In genomic region chrX:134296737-134297136, GRCm38 (mm10) we compare ENCODE assay signal across 8 mouse cellular contexts. TPM values are rescaled to one million over a fixed set of nuclear protein-coding genes. Genes with fewer than 3 reads are reported as not detected.
A peak's percentile ranks its signal among the peaks of the same experiment; 100 is the strongest.
DNase-seq lines count a peak whose midpoint lies in the region; ATAC-seq and TF ChIP-seq lines count a peak whose summit lies in the region.

No protein-coding gene starts in this region.

- DNase-seq in liver, embryonic 11.5 days (ENCODE audit: low spot score), result peak; percentile 30
- DNase-seq in liver, result no peak
- peak; percentile 47 to 58 for DNase-seq in cerebellum, postnatal 25 days
- DNase-seq in heart, postnatal 0 days (ENCODE audit: low spot score), result no peak
- DNase-seq in thymus, postnatal 36 days, result no peak
- DNase-seq in gastrocnemius, adult 8-10 months (ENCODE audit: low spot score in 2 of 2), result no peak
- no peak for DNase-seq in kidney, postnatal 14 days

- WGBS in liver, embryonic 11.5 days, result 25% methylated on average over 7 of the region's 7 CpGs
- 33% methylated on average over 7 of the region's 7 CpGs for WGBS in heart, postnatal 0 days
- WGBS in midbrain, embryonic 15.5 days, result 23% methylated on average over 7 of the region's 7 CpGs

- H3K9me3 ChIP-seq in liver, embryonic 11.5 days (ENCODE audit: control insufficient read depth, low read length), result no peaks in the 10 kb centered on the region
- H3K9me3 ChIP-seq in heart, postnatal 0 days (replicated peaks; ENCODE audit: control insufficient read depth, low read length), result no peaks in the 10 kb centered on the region
- no peaks in the 10 kb centered on the region for H3K9me3 ChIP-seq in midbrain, embryonic 15.5 days

- H3K27me3 ChIP-seq in liver, embryonic 11.5 days (replicated peaks; ENCODE audit: control insufficient read depth, insufficient read depth, low read length), result peaks cover 38% of the 10 kb centered on the region
- H3K27me3 ChIP-seq in heart, postnatal 0 days (ENCODE audit: control insufficient read depth, insufficient read depth, low read length), result 0 out of 2 replicates have a peak, but pooled peaks cover 5% of the 10 kb centered on the region
- no peaks in the 10 kb centered on the region; the same call in 1 of the 2 replicates for H3K27me3 ChIP-seq in midbrain, embryonic 15.5 days (replicated peaks)

- H3K4me1 ChIP-seq in liver, embryonic 11.5 days (replicated peaks; ENCODE audit: control insufficient read depth, insufficient read depth, low read length), result no peaks in the 10 kb centered on the region
- no peaks in the 10 kb centered on the region for H3K4me1 ChIP-seq in heart, postnatal 0 days (ENCODE audit: control insufficient read depth, insufficient read depth)
- H3K4me1 ChIP-seq in midbrain, embryonic 15.5 days, result 0 out of 2 replicates have a peak, but pooled peaks cover 2% of the 10 kb centered on the region

- H3K9ac ChIP-seq in liver, embryonic 11.5 days (ENCODE audit: low read depth, low read length), result no peak overlapping the region
- peak overlapping the region; percentile 48; the same call in 1 of the 2 replicates for H3K9ac ChIP-seq in heart, postnatal 0 days (replicated peaks; ENCODE audit: low read depth, low read length)
- H3K9ac ChIP-seq in midbrain, embryonic 15.5 days, result peak overlapping the region; percentile 62

- H3K36me3 ChIP-seq in liver, embryonic 11.5 days (ENCODE audit: control insufficient read depth, insufficient read depth, low read length), result no peaks in the 10 kb centered on the region
- no peaks in the 10 kb centered on the region for H3K36me3 ChIP-seq in heart, postnatal 0 days (replicated peaks; ENCODE audit: control insufficient read depth, insufficient read depth, low read length)
- H3K36me3 ChIP-seq in midbrain, embryonic 15.5 days (replicated peaks), result no peaks in the 10 kb centered on the region

- no peak for TF ChIP-seq CTCF in heart, postnatal 0 days (IDR thresholded peaks at IDR 0.05; ENCODE audit: low read depth)

- TF ChIP-seq EP300 in heart, postnatal 0 days (IDR thresholded peaks at IDR 0.05; ENCODE audit: low read depth), result no peak

- no peak overlapping the region for H3K4me3 ChIP-seq in liver, embryonic 11.5 days (ENCODE audit: low read depth, low read length)
- peak overlapping the region; percentile 53 for H3K4me3 ChIP-seq in heart, postnatal 0 days (ENCODE audit: low read depth, low read length)
- H3K4me3 ChIP-seq in midbrain, embryonic 15.5 days, result peak overlapping the region; percentile 57

- no peak for ATAC-seq in liver, embryonic 11.5 days (replicated peaks; ENCODE audit: low FRiP score)
- peak; percentile 24 for ATAC-seq in heart, postnatal 0 days (ENCODE audit: insufficient read depth, low read depth)
- peak; percentile 48 for ATAC-seq in midbrain, embryonic 15.5 days (replicated peaks)

- H3K4me2 ChIP-seq in liver, embryonic 11.5 days, result peak overlapping the region; percentile 64; the same call in 1 of the 2 replicates
- peak overlapping the region; percentile 71 for H3K4me2 ChIP-seq in heart, postnatal 0 days (ENCODE audit: low read depth, low read length)
- peak overlapping the region; percentile 52 for H3K4me2 ChIP-seq in midbrain, embryonic 15.5 days

- no peak overlapping the region for H3K27ac ChIP-seq in liver, embryonic 11.5 days (ENCODE audit: low read depth, low read length)
- H3K27ac ChIP-seq in heart, postnatal 0 days (ENCODE audit: low read depth), result peak overlapping the region; percentile 6; the same call in 1 of the 2 replicates
- peak overlapping the region; percentile 85 for H3K27ac ChIP-seq in midbrain, embryonic 15.5 days

RNA-seq across cellular contexts. Expression of gene Tmem35a, which starts 1.7 kb away (rescaled TPM):
- 0.66 and 0.86 TPM in 2 replicates for polyA plus RNA-seq in liver, embryonic 11.5 days (2014; fragmentation: Nextera tagmentation; extraction: Ambion mirVana)
- total RNA-seq in heart, postnatal 0 days (2014; rRNA removed; ENCODE audit: low replicate concordance), result 69.7 and 71.2 TPM in 2 replicates
- polyA plus RNA-seq in heart, postnatal 0 days (2015; fragmentation: Nextera tagmentation; extraction: Ambion mirVana), result 23.9 and 24.9 TPM in 2 replicates
- polyA plus RNA-seq in midbrain, embryonic 15.5 days (2015; fragmentation: Nextera tagmentation; extraction: Ambion mirVana), result 116 and 120 TPM in 2 replicates
- total RNA-seq in gastrocnemius, adult 8-10 months (2022), result under 1 TPM in 1 of 4 experiments, not detected in 3; 0.17 TPM

RNA-seq across cellular contexts. Expression of gene Cenpi, which starts 11.1 kb away (rescaled TPM):
- polyA plus RNA-seq in liver, embryonic 11.5 days (2014; fragmentation: Nextera tagmentation; extraction: Ambion mirVana), result 32.9 and 34.3 TPM in 2 replicates
- total RNA-seq in heart, postnatal 0 days (2014; rRNA removed; ENCODE audit: low replicate concordance), result 12.2 and 26.3 TPM in 2 replicates
- polyA plus RNA-seq in heart, postnatal 0 days (2015; fragmentation: Nextera tagmentation; extraction: Ambion mirVana), result 7.0 and 7.8 TPM in 2 replicates
- 5.2 and 6.3 TPM in 2 replicates for polyA plus RNA-seq in midbrain, embryonic 15.5 days (2015; fragmentation: Nextera tagmentation; extraction: Ambion mirVana)
- total RNA-seq in gastrocnemius, adult 8-10 months (2022), result under 1 TPM in 2 of 4 experiments, not detected in 2; 0.16 to 0.17 TPM

RNA-seq across cellular contexts. Expression of gene Trmt2b, which starts 20.0 kb away (rescaled TPM):
- 18.1 and 19.1 TPM in 2 replicates for polyA plus RNA-seq in liver, embryonic 11.5 days (2014; fragmentation: Nextera tagmentation; extraction: Ambion mirVana)
- total RNA-seq in heart, postnatal 0 days (2014; rRNA removed; ENCODE audit: low replicate concordance), result 49.2 and 61.9 TPM in 2 replicates
- 36.2 and 37.7 TPM in 2 replicates for polyA plus RNA-seq in heart, postnatal 0 days (2015; fragmentation: Nextera tagmentation; extraction: Ambion mirVana)
- polyA plus RNA-seq in midbrain, embryonic 15.5 days (2015; fragmentation: Nextera tagmentation; extraction: Ambion mirVana), result 4.8 and 5.5 TPM in 2 replicates
- total RNA-seq in gastrocnemius, adult 8-10 months (2022), result 10 to 100 TPM in 2 of 4 experiments, 1 to 10 TPM in 2; 8.5 to 13.4 (median 11.0) TPM

Comparison
In these comparisons a context has a peak if more than half of its experiments do, and no peak if none do; other contexts are left out.
1. DNase-seq: peak in liver, embryonic 11.5 days (single experiment) and cerebellum, postnatal 25 days (2 of 2); none in liver (single experiment), heart, postnatal 0 days (single experiment), thymus, postnatal 36 days (0 of 2), gastrocnemius, adult 8-10 months (0 of 2) and kidney, postnatal 14 days (single experiment).
2. RNA of gene Tmem35a, which starts 1.7 kb away (polyA plus RNA-seq): 116 to 120 TPM in midbrain, embryonic 15.5 days and 23.9 to 24.9 TPM in heart, postnatal 0 days; 0.66 to 0.86 TPM in liver, embryonic 11.5 days; every median in the first group is over 10 times any median in the second.
3. Peak in every context shown above with its lines, with median percentiles within 50 percentile points of each other: H3K4me2 ChIP-seq.